Mouse (Mus musculus) liver, postnatal 0 days (tissue): ENCODE data around the gene Slc16a11. TPM values are rescaled to one million over a fixed set of nuclear protein-coding genes. Genes with fewer than 3 reads are reported as not detected.

Experiments
- ATAC-seq: fragments of 200-750 bp; cut with Nextera tagmentation; 2 replicates; pipeline ENCODE4 v1.8.0; 2017; ENCODE audit warnings: mild to moderate bottlenecking, moderate library complexity
- DNase-seq: peaks from one replicate; pipeline ENCODE4 v3.0.0-alpha.2; 2016
- H3K27ac ChIP-seq: fragments of 300-500 bp; sonication (generic); 2 replicates; pipeline ENCODE4 v1.5.1; 2014; ENCODE audit warnings: antibody characterized with exemption, moderate library complexity, mild to moderate bottlenecking, low read depth
- H3K27me3 ChIP-seq: fragments of 300-500 bp; sonication (generic); 2 replicates; pipeline ENCODE4 v1.6.1; 2014; ENCODE audit warnings: low read length, control low read depth, mixed read lengths; ENCODE audit not compliant: insufficient read depth
- H3K36me3 ChIP-seq: fragments of 300-500 bp; sonication (generic); replicated peaks from 2 replicates; pipeline ENCODE4 v1.6.1; 2014; ENCODE audit warnings: mild to moderate bottlenecking, control low read depth, low read length, moderate library complexity, mixed read lengths; ENCODE audit not compliant: insufficient read depth
- H3K4me1 ChIP-seq: fragments of 300-500 bp; sonication (generic); 2 replicates; pipeline ENCODE4 v1.6.1; 2014; ENCODE audit warnings: antibody characterized with exemption, mild to moderate bottlenecking, control low read depth; ENCODE audit not compliant: insufficient read depth
- H3K4me2 ChIP-seq: fragments of 300-500 bp; sonication (generic); 2 replicates; pipeline ENCODE4 v1.6.1; 2014; ENCODE audit warnings: low read depth, mild to moderate bottlenecking, low read length, moderate library complexity, mixed read lengths
- H3K4me3 ChIP-seq: fragments of 300-500 bp; sonication (generic); 2 replicates; pipeline ENCODE4 v1.5.1; 2014; ENCODE audit warnings: low read depth, low read length
- H3K9ac ChIP-seq: fragments of 300-500 bp; sonication (generic); replicated peaks from 2 replicates; pipeline ENCODE4 v1.6.1; 2014; ENCODE audit warnings: mild to moderate bottlenecking, moderate library complexity
- H3K9me3 ChIP-seq: fragments of 300-500 bp; sonication (generic); 2 replicates; pipeline ENCODE4 v1.6.1; 2016; ENCODE audit warnings: mild to moderate bottlenecking, control low read depth, low read length, mixed read lengths
- CTCF ChIP-seq: sonication (generic); IDR thresholded peaks from 2 replicates; pipeline ENCODE4 v1.5.1; 2016; ENCODE audit warnings: antibody characterized with exemption, low read depth
- EP300 ChIP-seq: IDR thresholded peaks from 2 replicates; pipeline ENCODE4 v1.6.1; 2016; ENCODE audit warnings: antibody characterized with exemption, low read depth, mild to moderate bottlenecking
- WGBS: fragments of 180-500 bp; shearing (Covaris S2); extraction: QIAGEN DNeasy Blood & Tissue Kit; methylation state at CpG from one replicate; pipeline ENCODE4 v1.1.7; 2014; ENCODE audit not compliant: insufficient replicate concordance; 5-methylcytosine and 5-hydroxymethylcytosine counted together
- polyA plus RNA-seq: library from polyadenylated mRNA; unstranded; fragments of >200 nt; fragmentation: Nextera tagmentation; extraction: Ambion mirVana; gene quantifications from 2 replicates; pipeline ENCODE4 v1.2.1, GENCODE M21; 2015

Slc16a11 gene
- polyA plus RNA-seq, 1 experiment from 2014 or later, result 1.8 TPM

DNA sequence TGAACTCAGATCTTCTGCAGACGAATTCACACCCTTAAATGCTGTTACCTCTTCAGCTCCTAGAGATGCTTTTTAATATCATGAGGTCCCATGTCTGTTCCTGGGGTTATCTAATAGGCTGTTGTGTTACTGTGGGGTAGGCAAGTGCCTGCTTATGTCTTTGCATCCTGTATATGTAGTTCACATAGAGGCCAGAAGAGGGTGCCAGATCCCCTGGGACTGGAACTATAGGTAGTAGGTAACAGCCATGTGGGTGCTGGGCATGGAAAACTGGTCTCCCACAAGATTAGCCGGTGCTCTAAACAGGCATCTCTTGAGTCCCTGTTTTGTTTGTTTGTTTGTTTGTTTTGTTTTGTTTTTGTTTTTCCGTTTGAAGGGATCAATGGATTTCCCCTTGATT, 40.7 kb upstream of the Slc16a11 start:
- Histone ChIP-seq H3K9ac (no peak overlapping the region), H3K27ac (no peak overlapping the region), H3K4me1 (no peaks in the 10 kb centered on the region), H3K4me2 (no peak overlapping the region), H3K4me3 (no peak overlapping the region), H3K9me3 (no peaks in the 10 kb centered on the region), H3K27me3 (no peaks in the 10 kb centered on the region), H3K36me3 (no peaks in the 10 kb centered on the region)
- 50% methylated on average over 3 of the region's 3 CpGs for WGBS
- TF ChIP-seq CTCF (peak; percentile 74), EP300 (no peak)
- peak; percentile 37 for DNase-seq
- ATAC-seq, result no peak

DNA sequence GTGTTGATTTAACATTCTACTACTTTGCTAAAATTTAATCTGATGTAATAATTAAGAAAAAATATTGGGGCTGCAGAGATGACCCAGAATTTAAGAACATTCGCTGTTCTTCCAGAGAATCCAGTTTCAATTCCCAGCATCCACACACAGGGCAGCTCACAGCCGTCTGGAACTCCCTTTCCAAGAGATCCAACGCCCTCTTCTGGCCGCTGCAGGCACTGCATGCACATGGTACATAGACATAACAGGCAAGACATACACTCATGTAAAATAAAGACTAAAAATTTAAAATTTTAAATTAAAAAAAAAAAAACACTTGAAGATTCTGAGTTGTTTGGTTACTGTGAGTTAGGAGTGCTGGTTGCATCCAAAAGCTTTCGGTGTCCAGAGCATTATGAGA, 40.3 kb upstream of the Slc16a11 start:
- ATAC-seq, result no peak
- 50% methylated on average over 5 of the region's 5 CpGs for WGBS
- no peaks in the 10 kb centered on the region for H3K36me3 ChIP-seq
- H3K4me1 ChIP-seq, result no peaks in the 10 kb centered on the region
- H3K4me2 ChIP-seq, result no peak overlapping the region
- H3K9me3 ChIP-seq, result no peaks in the 10 kb centered on the region
- no peaks in the 10 kb centered on the region for H3K27me3 ChIP-seq
- DNase-seq, result no peak
- H3K9ac ChIP-seq, result no peak overlapping the region
- no peak overlapping the region for H3K27ac ChIP-seq
- no peak overlapping the region for H3K4me3 ChIP-seq
- peak; percentile 37 for TF ChIP-seq CTCF
- TF ChIP-seq EP300, result no peak

DNA sequence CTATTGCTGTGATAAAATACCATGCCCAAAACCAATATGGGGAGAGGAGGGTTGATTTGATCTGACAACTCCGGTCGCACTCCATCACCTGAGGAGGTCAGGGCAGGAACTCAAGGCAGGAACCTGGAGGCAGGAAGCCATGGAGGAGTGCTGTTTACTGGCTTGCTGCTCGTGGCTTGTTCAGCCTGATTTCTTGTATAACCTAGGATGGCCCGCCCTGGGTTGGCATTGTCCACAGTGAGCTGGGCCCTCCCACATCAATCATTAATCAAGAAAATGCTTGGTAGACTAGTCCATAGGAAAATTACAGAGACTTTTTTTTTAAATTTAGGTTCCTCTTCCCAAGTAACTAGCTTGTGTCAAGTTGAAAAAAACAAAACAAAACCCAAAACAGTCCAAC, 38.1 kb upstream of the Slc16a11 start:
- Histone ChIP-seq H3K9me3 (no peaks in the 10 kb centered on the region), H3K4me3 (no peak overlapping the region), H3K36me3 (no peaks in the 10 kb centered on the region), H3K9ac (no peak overlapping the region), H3K4me1 (no peaks in the 10 kb centered on the region), H3K4me2 (no peak overlapping the region), H3K27me3 (no peaks in the 10 kb centered on the region), H3K27ac (no peak overlapping the region)
- TF ChIP-seq CTCF (no peak), EP300 (no peak)
- DNase-seq (no peak), ATAC-seq (no peak)
- WGBS, result 70% methylated on average over 4 of the region's 4 CpGs

DNA sequence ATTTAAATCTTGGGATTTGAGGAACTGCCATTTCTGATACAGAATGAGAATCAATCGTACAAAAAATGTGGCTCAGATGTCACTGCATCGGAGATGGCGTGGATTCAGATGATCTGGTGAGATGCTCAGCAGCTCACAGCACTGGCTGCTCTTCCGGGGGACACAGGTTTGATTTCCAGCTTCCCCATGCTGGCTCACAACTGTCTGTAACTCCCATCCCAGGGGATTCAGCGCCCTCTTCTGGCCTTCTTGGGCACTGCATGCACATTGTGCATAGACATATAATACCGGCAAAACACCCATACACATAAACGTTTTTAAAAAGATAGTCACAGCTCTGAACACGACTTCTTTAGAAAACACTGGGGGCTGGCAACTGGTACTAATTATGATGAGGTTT, 34.9 kb upstream of the Slc16a11 start:
- Histone ChIP-seq H3K9ac (no peak overlapping the region), H3K4me2 (no peak overlapping the region), H3K4me3 (no peak overlapping the region), H3K4me1 (no peaks in the 10 kb centered on the region), H3K27ac (no peak overlapping the region), H3K9me3 (no peaks in the 10 kb centered on the region), H3K27me3 (no peaks in the 10 kb centered on the region), H3K36me3 (no peaks in the 10 kb centered on the region)
- DNase-seq, result peak; percentile 34
- 65% methylated on average over 8 of the region's 8 CpGs for WGBS
- ATAC-seq, result no peak
- TF ChIP-seq EP300 (no peak), CTCF (peak; percentile 55)

DNA sequence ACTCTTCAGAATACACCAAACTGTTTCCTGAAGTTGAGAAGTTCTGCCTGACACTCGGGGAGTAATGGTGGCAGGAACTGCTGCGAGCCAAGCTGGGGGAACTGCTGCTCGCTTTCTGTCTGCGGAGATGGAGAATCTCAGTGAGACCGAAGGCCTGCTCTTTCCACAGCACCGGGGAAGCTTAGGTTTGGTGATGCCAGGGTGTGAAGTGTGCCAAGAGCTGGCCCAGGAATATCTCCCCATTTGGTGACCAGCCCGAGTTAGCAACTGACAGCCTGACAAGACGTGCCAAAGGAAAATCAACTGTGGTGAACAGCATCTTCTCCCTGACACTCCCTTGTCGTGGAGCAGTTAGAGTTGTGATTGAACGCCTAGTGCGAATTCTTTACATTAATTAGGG, 34.2 kb upstream of the Slc16a11 start:
- ATAC-seq, result no peak
- Histone ChIP-seq H3K27me3 (no peaks in the 10 kb centered on the region), H3K4me1 (no peaks in the 10 kb centered on the region), H3K36me3 (no peaks in the 10 kb centered on the region), H3K27ac (no peak overlapping the region), H3K4me2 (no peak overlapping the region), H3K9ac (no peak overlapping the region), H3K4me3 (no peak overlapping the region), H3K9me3 (no peaks in the 10 kb centered on the region)
- no peak for DNase-seq
- TF ChIP-seq CTCF (no peak), EP300 (no peak)
- 81% methylated on average over 11 of the region's 11 CpGs for WGBS

DNA sequence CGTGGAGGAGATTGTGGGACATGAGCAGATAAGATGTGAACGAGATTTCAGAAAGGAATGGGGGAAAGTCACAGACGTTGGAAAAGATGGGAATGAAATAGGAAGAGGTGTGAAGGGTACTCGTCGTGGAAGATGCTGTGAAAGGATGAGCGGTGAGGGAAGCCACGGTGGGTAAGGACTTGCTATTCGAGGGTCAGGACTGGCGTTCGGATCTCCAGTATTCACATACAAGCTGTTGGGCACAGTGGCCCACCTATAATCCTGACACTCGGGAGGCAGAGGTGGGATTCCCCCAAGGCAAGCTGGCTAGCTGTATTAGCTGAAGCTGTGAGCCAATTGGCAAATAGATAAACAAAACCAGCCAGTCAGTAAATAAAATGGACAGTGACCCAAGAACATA, 33.8 kb upstream of the Slc16a11 start:
- ATAC-seq, result no peak
- WGBS, result 70% methylated on average over 11 of the region's 11 CpGs
- Histone ChIP-seq H3K27me3 (no peaks in the 10 kb centered on the region), H3K9ac (no peak overlapping the region), H3K4me2 (no peak overlapping the region), H3K27ac (no peak overlapping the region), H3K4me3 (no peak overlapping the region), H3K9me3 (no peaks in the 10 kb centered on the region), H3K36me3 (no peaks in the 10 kb centered on the region), H3K4me1 (no peaks in the 10 kb centered on the region)
- TF ChIP-seq CTCF (no peak), EP300 (no peak)
- no peak for DNase-seq

DNA sequence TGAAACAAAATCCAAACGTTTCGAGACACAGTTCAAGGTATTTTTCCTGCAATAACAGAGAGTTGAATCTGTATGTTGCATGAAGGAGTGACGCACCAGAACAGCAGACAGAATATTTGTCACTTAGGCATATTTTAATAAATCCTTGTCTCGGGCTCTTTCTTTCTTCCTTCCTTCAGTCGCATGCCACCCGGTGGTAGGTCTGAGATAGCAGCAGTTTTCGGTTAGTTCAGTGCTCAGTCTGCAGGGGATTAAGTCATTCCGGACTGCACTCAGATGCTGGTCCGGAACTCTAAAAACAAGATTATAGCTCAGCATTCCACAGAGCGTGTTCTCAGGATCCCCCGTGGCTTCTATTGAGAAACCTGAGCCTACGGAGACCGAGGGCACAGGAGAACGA, 33.2 kb upstream of the Slc16a11 start:
- H3K4me2 ChIP-seq, result no peak overlapping the region
- 40% methylated on average over 14 of the region's 14 CpGs for WGBS
- TF ChIP-seq CTCF (peak; percentile 58), EP300 (no peak)
- H3K9me3 ChIP-seq, result no peaks in the 10 kb centered on the region
- no peak overlapping the region for H3K4me3 ChIP-seq
- ATAC-seq, result no peak
- H3K36me3 ChIP-seq, result no peaks in the 10 kb centered on the region
- no peaks in the 10 kb centered on the region for H3K4me1 ChIP-seq
- DNase-seq, result no peak
- H3K9ac ChIP-seq, result no peak overlapping the region
- no peak overlapping the region for H3K27ac ChIP-seq
- H3K27me3 ChIP-seq, result no peaks in the 10 kb centered on the region
